Mouse (Mus musculus) liver, adult 2 months (tissue): ENCODE data around the gene Fam181a. TPM values are rescaled to one million over a fixed set of nuclear protein-coding genes. Genes with fewer than 3 reads are reported as not detected.
A peak's percentile ranks its signal among the peaks of the same experiment; 100 is the strongest.

Experiments used
- DNase-seq: peaks from one replicate; pipeline ENCODE4 v3.0.0-alpha.2; 2011; ENCODE audit warnings: low read depth, low spot score; ENCODE audit errors: extremely low read depth
- H3K27ac ChIP-seq: fragments of 200-500 bp; replicated peaks from 2 replicates; pipeline ENCODE4 v1.5.1; 2012; ENCODE audit warnings: low read depth, mild to moderate bottlenecking, control low read depth, inconsistent platforms, low read length; ENCODE audit not compliant: insufficient read depth
- H3K27me3 ChIP-seq: fragments of 200-500 bp; 2 replicates; pipeline ENCODE4 v1.6.1; 2012; ENCODE audit warnings: mild to moderate bottlenecking, moderate library complexity, low read length, inconsistent platforms; ENCODE audit not compliant: control insufficient read depth, insufficient read depth
- H3K36me3 ChIP-seq: fragments of 200-500 bp; 2 replicates; pipeline ENCODE4 v1.6.1; 2012; ENCODE audit warnings: low read length, inconsistent platforms; ENCODE audit not compliant: control insufficient read depth, insufficient read depth
- H3K4me1 ChIP-seq: fragments of 200-500 bp; 2 replicates; pipeline ENCODE4 v1.6.1; 2011; ENCODE audit warnings: low read length; ENCODE audit not compliant: control insufficient read depth, insufficient read depth
- H3K4me3 ChIP-seq: fragments of 200-500 bp; 2 replicates; pipeline ENCODE4 v1.5.1; 2011; ENCODE audit warnings: low read depth, mild to moderate bottlenecking, control low read depth, low read length, moderate library complexity; ENCODE audit not compliant: insufficient read depth
- H3K79me2 ChIP-seq: fragments of 200-500 bp; 2 replicates; pipeline ENCODE4 v1.6.1; 2012; ENCODE audit warnings: inconsistent platforms, mild to moderate bottlenecking, low read length, moderate library complexity; ENCODE audit not compliant: control insufficient read depth, insufficient read depth
- H3K9ac ChIP-seq: fragments of 200-500 bp; 2 replicates; pipeline ENCODE4 v1.6.1; 2012; ENCODE audit warnings: low read depth, mild to moderate bottlenecking, control low read depth, inconsistent platforms, low read length
- CTCF ChIP-seq: fragments of 200-500 bp; IDR thresholded peaks from 2 replicates; pipeline ENCODE4 v1.5.1; 2011; ENCODE audit warnings: low read depth, low read length, control low read depth
- POLR2A ChIP-seq: fragments of 200-500 bp; IDR thresholded peaks from 2 replicates; pipeline ENCODE4 v1.6.1; 2011; ENCODE audit warnings: low read length, control low read depth; ENCODE audit not compliant: insufficient read depth; ENCODE audit errors: extremely low read depth
- WGBS: fragments of 180-500 bp; shearing (Covaris S2); methylation state at CpG from one replicate; pipeline ENCODE4 v1.1.7; 2018; 5-methylcytosine and 5-hydroxymethylcytosine counted together
- polyA plus RNA-seq: library from polyadenylated mRNA; depleted of rRNA; stranded (reverse); fragments of >200 nt; gene quantifications from 2 replicates; pipeline ENCODE4 v1.2.3, GENCODE M21; 2012
- total RNA-seq: library from RNA; depleted of rRNA; stranded (reverse); fragments of >200 nt; gene quantifications from 2 replicates; pipeline ENCODE4 v1.2.3, GENCODE M21; 2014

Gene Fam181a
- total and polyA plus RNA-seq, 2 experiments = not detected

DNA sequence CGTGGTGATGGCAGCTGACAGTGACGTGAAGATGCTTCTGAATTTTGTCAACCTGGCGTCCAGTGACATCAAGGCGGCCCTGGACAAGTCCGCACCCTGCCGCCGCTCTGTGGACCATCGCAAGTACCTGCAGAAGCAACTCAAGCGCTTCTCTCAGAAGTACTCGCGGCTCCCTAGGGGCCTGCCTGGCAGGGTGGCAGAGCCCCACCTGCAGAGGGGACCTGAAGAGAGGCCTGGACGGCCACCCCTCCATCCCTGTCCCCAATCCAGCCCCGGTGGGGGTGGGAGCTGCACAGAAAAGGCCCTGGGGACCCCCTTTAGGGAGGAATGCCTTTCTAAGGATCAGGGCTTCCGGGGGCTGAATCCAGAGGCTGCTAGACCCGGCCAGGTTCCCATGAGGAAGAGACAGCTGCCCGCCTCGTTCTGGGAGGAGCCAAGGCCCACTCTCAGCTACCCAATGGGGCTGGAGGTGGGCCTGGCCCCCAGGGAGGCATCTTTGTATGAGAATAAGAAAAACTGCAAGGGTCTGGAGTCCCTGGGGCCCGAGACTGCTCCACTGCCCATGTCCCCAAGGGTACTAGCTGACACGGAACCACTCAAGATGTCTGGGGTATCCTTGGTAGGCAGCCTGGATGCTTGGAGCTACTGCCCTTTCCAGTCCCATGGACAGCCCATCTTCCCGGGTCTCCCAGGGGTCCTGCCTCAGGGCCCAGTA lies 5.2 kb downstream of the Fam181a start:
- H3K4me3 ChIP-seq = no peak overlapping the region
- H3K27me3 ChIP-seq = no peaks in the 10 kb centered on the region
- WGBS = 67% methylated on average over 20 of the region's 20 CpGs
- peaks cover 12% of the 10 kb centered on the region for H3K4me1 ChIP-seq
- H3K9ac ChIP-seq = no peak overlapping the region
- no peak for DNase-seq
- TF ChIP-seq POLR2A = no peak
- no peaks in the 10 kb centered on the region for H3K36me3 ChIP-seq
- H3K27ac ChIP-seq = no peak overlapping the region
- H3K79me2 ChIP-seq = no peaks in the 10 kb centered on the region

GRCm38 (mm10) chr12:103322801-103323200 lies 12.0 kb downstream of the Fam181a start:
- WGBS = 48% methylated on average over 3 of the region's 3 CpGs
- no peaks in the 10 kb centered on the region for H3K27me3 ChIP-seq
- no peaks in the 10 kb centered on the region for H3K36me3 ChIP-seq
- H3K9ac ChIP-seq = no peak overlapping the region
- H3K4me1 ChIP-seq = peaks cover 20% of the 10 kb centered on the region
- H3K27ac ChIP-seq = no peak overlapping the region
- no peak for DNase-seq
- H3K4me3 ChIP-seq = no peak overlapping the region
- peak; percentile 86 for TF ChIP-seq CTCF
- TF ChIP-seq POLR2A = no peak
- no peaks in the 10 kb centered on the region for H3K79me2 ChIP-seq

DNA sequence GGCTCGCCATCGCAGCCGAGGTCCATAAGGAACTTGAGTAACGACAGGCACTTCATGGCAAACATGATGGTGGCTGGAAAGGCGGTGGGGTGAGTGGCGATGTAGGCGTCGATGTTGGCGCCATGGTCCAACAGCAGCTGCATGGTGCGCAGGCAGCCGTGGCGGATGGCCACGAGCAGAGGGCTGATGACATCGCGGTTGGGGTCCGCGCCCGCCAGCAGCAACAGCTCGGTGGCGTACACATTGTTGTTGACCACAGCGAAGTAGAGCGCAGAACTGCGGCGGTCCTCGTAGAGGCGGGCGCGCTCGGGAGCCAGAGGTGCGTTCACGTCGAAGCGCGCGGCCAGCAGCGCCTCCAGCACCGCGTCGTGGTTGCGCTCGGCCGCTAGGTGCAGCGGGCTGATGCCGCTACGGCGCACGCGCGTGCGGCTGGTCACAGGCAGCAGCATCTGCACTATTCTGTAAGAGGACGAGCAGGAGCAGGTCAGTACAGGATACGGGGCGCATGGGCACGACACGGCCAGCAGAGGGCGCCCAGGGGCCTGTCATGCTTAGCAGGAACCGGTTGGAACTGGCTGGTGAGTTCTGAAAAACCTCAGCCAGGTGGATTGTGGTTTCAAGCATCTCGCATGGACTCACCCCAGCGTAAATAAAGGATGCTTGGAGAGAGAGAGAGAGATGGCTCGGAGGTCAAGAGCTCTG lies 14.5 kb downstream of the Fam181a start:
- no peaks in the 10 kb centered on the region for H3K36me3 ChIP-seq
- H3K79me2 ChIP-seq = no peaks in the 10 kb centered on the region
- H3K27ac ChIP-seq = peak overlapping the region; percentile 85
- 13% methylated on average over 60 of the region's 60 CpGs for WGBS
- no peaks in the 10 kb centered on the region for H3K27me3 ChIP-seq
- peak; percentile 91 for DNase-seq
- H3K9ac ChIP-seq = peak overlapping the region; percentile 32
- peaks cover 32% of the 10 kb centered on the region for H3K4me1 ChIP-seq
- TF ChIP-seq POLR2A = no peak
- peak; percentile 94 for TF ChIP-seq CTCF
- H3K4me3 ChIP-seq = no peak overlapping the region; the same call in 1 of the 2 replicates

DNA sequence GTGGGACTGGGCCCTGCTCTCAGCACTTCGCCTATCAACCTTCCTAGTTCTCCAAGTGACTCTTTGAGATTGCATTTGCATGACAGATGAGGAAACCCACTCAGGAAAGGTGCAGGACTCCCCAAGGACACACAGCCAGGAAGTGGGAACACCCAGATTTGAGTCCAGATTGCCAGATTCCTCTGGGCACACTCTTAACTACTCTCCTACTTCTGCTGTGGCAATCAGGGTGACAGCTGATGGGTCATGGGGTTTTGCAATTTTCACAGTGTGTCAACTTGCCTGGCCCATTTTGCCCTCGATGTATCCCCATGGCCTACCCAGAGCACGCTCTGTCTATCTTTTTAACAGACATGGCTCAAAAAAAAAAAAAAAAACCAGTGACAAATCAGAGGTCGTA lies 15.8 kb downstream of the Fam181a start:
- Histone ChIP-seq H3K4me3 (no peak overlapping the region), H3K36me3 (no peaks in the 10 kb centered on the region), H3K27me3 (no peaks in the 10 kb centered on the region), H3K27ac (peak overlapping the region; percentile 88), H3K4me1 (peaks cover 32% of the 10 kb centered on the region), H3K9ac (peak overlapping the region; percentile 1; the same call in 1 of the 2 replicates), H3K79me2 (no peaks in the 10 kb centered on the region)
- TF ChIP-seq CTCF = no peak
- TF ChIP-seq POLR2A = no peak
- WGBS = 24% methylated on average over 4 of the region's 4 CpGs
- peak; percentile 98 for DNase-seq

DNA sequence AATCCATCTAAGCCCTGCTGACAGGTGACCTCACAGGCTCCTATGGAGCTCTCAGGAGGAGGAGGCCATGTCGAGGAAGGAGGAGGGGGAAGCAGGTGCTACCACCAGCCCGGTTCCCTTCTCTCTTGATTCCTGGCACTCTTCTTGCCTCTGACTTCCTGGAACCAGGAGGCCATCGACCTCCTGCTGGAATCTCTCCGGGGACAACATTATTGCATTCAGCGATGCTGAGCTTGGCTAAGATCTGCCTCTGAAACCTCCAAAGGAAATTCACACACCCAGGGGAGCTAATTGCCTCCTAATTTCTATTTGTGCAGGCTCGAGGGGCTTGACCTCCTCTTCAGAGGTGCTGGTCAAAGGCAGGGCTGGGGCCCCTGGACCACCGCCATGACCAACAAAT lies 16.3 kb downstream of the Fam181a start:
- Histone ChIP-seq H3K27ac (peak overlapping the region; percentile 88), H3K4me1 (peaks cover 32% of the 10 kb centered on the region), H3K36me3 (no peaks in the 10 kb centered on the region), H3K27me3 (no peaks in the 10 kb centered on the region), H3K4me3 (no peak overlapping the region), H3K9ac (peak overlapping the region; percentile 4; the same call in 1 of the 2 replicates), H3K79me2 (no peaks in the 10 kb centered on the region)
- WGBS = 15% methylated on average over 7 of the region's 7 CpGs
- DNase-seq = peak; percentile 86
- TF ChIP-seq CTCF (no peak), POLR2A (no peak)
